Mouse (Mus musculus): Measurements from ENCODE around the gene Nrg3.

DNA sequence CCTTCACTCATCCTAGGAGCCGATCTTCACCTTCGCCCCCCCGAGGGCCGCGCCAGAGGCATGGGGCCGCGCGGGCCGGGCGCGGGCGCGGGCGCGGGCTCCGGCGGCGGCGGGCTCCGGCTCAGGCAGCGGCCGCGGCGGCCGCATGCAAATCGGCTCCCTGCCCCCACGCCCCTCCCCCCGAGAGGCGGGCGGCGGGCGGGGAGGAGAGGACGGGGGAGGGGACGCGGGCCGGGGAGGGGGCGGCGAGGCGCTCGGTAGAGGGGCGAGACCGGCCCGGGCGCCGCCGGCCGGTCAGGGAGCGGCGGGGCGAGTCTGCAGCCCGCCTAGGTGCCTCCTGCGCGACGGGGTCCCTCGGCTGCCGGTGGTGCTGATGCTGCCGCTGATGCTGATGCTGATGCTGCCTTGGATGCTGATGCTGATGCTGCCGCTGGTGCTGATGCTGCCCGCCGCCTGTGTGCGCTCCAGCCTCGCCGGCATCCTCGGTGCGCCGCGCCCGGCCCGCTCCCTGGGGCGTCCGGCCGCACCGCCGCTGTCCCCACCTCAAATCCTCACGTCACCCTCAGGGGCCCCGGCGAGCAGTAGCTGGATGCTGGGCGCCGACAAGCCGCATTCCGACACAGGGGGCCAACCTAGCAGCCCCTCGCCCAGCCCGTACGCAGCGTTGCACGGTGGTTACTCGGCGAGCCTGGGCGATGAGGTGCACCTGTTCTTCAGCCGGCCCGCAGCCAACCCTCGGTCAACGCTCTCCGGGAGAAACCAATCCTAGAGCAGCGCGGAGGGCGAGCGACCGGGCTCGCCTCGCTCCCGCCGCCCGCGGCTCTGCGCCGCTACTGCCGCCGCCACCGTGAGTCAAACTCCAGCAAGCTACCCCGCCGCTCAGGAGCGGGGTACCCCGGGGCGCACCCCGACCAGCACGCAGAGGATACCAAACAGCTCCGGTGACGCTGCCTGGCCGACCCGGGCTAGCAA, at the start of gene Nrg3:
- TF ChIP-seq EP300 (IDR thresholded peaks at IDR 0.05; ENCODE audit: low read depth) = no peak
- TF ChIP-seq CTCF (IDR thresholded peaks at IDR 0.05; ENCODE audit: low read depth) = no peak

All from liver, postnatal 0 days (tissue).